Mouse (Mus musculus) embryonic fibroblast, embryonic 13.5 days (primary cell): Measurements from ENCODE around the gene Rab25.

Source experiments
- CTCF ChIP-seq: IDR thresholded peaks from 2 replicates; pipeline ENCODE4 v1.5.1; 2011; ENCODE audit warnings: mild to moderate bottlenecking, control low read depth, low read length, moderate library complexity, borderline replicate concordance; ENCODE audit not compliant: insufficient read depth
- POLR2A ChIP-seq: IDR thresholded peaks from 2 replicates; pipeline ENCODE4 v1.6.1; 2011; ENCODE audit warnings: low read depth, mild to moderate bottlenecking, control low read depth, low read length, moderate library complexity

- TF ChIP-seq CTCF = no peak
- no peak for TF ChIP-seq POLR2A
Measured at GRCm38 (mm10) chr3:88528646-88529045, 19.5 kb downstream of the Rab25 start.
